Mouse (Mus musculus) layer of hippocampus, adult 6 months (tissue): ENCODE results near the gene Brcc3. TPM values are rescaled to one million over a fixed set of nuclear protein-coding genes. Genes with fewer than 3 reads are reported as not detected.

Experiments
- long read RNA-seq, 2 experiments: library from polyadenylated mRNA; unstranded; transcript quantifications; one replicate each; pipeline ENCODE4 v2.0.0; 2019 to 2020
- polyA plus RNA-seq: library from polyadenylated mRNA; unstranded; fragments of <200 nt; fragmentation: Nextera tagmentation; gene quantifications from 2 replicates; pipeline ENCODE4 v1.2.3, GENCODE M21; 2021

Brcc3 gene
- 68.2 and 70.0 TPM in 2 replicates for polyA plus RNA-seq
- long read RNA-seq, experiment 1, partial matches to known transcripts: 4 of 11 reads
- long read RNA-seq, experiment 1, other reads (novel, unspliced or antisense): 7 of 11 reads
- long read RNA-seq, experiment 2, partial matches to known transcripts: 0 of 6 reads
- long read RNA-seq, experiment 2, other reads (novel, unspliced or antisense): 6 of 6 reads

GRCm38 (mm10) chrX:75415936-75416785 lies at the start of gene Brcc3, which contains the start of the genes Cmc4 and Mtcp1:
TSS of gene Brcc3 (plus strand) at chrX:75416628.
TSS of gene Cmc4 (minus strand) at chrX:75416584.
TSS of gene Mtcp1 (minus strand) at chrX:75416588.

GRCm38 (mm10) chrX:75382195-75382771 lies 34.1 kb upstream of the Brcc3 start, which contains the start of the genes Fundc2 and F8:
TSS of gene Fundc2 (plus strand) at chrX:75382399.
TSS of gene F8 (minus strand) at chrX:75382615.

Other genes with a start within 250 kb of the Brcc3 start
- 24.8 and 26.1 TPM in 2 replicates for gene Fundc2, start 34.2 kb upstream of the Brcc3 start, polyA plus RNA-seq
- gene F8, start 34.0 kb upstream of the Brcc3 start, polyA plus RNA-seq: 0.65 and 1.4 TPM in 2 replicates
- 18.8 and 19.7 TPM in 2 replicates for gene Cmc4, start within 50 bp of the Brcc3 start, polyA plus RNA-seq
- gene Mtcp1, start within 50 bp of the Brcc3 start, polyA plus RNA-seq: 1.2 and 1.4 TPM in 2 replicates
- gene Vbp1, start 97.7 kb downstream of the Brcc3 start, polyA plus RNA-seq: 108 and 114 TPM in 2 replicates
- gene Rab39b, start 161.6 kb downstream of the Brcc3 start, polyA plus RNA-seq: 24.5 and 26.1 TPM in 2 replicates